Mouse (Mus musculus): ENCODE measurements around the gene Crhr1.
A peak's percentile ranks its signal among the peaks of the same experiment; 100 is the strongest.

Gene Crhr1

GRCm38 (mm10) chr11:104144930-104145329 is 12.3 kb downstream of the Crhr1 start:
- DNase-seq, result no peak

- DNase-seq, result no peak
These were observed 16.1 kb downstream of the Crhr1 start for GRCm38 (mm10) chr11:104148787-104149186.

GRCm38 (mm10) chr11:104150911-104151310 is 18.3 kb downstream of the Crhr1 start:
- DNase-seq, result no peak

- no peak for DNase-seq
These were observed 21.7 kb downstream of the Crhr1 start for GRCm38 (mm10) chr11:104154332-104154731.

- DNase-seq, result no peak
These were observed 22.4 kb downstream of the Crhr1 start for GRCm38 (mm10) chr11:104154820-104155635.

GRCm38 (mm10) chr11:104155899-104156298 is 23.2 kb downstream of the Crhr1 start:
- no peak for DNase-seq

- DNase-seq, result no peak
These were observed 23.7 kb downstream of the Crhr1 start for GRCm38 (mm10) chr11:104156391-104156790.

- DNase-seq, result peak; percentile 54
These were observed 25.1 kb downstream of the Crhr1 start for GRCm38 (mm10) chr11:104157603-104158259.

- DNase-seq, result no peak
These were observed 25.7 kb downstream of the Crhr1 start for GRCm38 (mm10) chr11:104158260-104158907.

- no peak for DNase-seq
These were observed 27.2 kb downstream of the Crhr1 start for GRCm38 (mm10) chr11:104159769-104160272.

- no peak for DNase-seq
These were observed 28.5 kb downstream of the Crhr1 start for GRCm38 (mm10) chr11:104161153-104161552.

- no peak for DNase-seq
These were observed 31.6 kb downstream of the Crhr1 start for GRCm38 (mm10) chr11:104164257-104164656.

GRCm38 (mm10) chr11:104171281-104171781 is 38.7 kb downstream of the Crhr1 start:
- peak; percentile 63 for DNase-seq

- DNase-seq, result no peak
These were observed 46.2 kb downstream of the Crhr1 start for GRCm38 (mm10) chr11:104178893-104179292.

GRCm38 (mm10) chr11:104179804-104180203 is 47.1 kb downstream of the Crhr1 start:
- no peak for DNase-seq

GRCm38 (mm10) chr11:104182141-104182540 is 49.5 kb downstream of the Crhr1 start:
- no peak for DNase-seq

GRCm38 (mm10) chr11:104186135-104186836 is 53.6 kb downstream of the Crhr1 start, which contains the start of gene Sppl2c:
Gene Sppl2c, plus strand, starts transcription at chr11:104186327.
- DNase-seq, result no peak

GRCm38 (mm10) chr11:104186837-104187150 is 54.1 kb downstream of the Crhr1 start:
- DNase-seq, result no peak

GRCm38 (mm10) chr11:104187766-104188165 is 55.1 kb downstream of the Crhr1 start:
- no peak for DNase-seq

GRCm38 (mm10) chr11:104190008-104190407 is 57.4 kb downstream of the Crhr1 start:
- DNase-seq, result no peak

- DNase-seq, result no peak
These were observed 62.7 kb downstream of the Crhr1 start for GRCm38 (mm10) chr11:104195382-104195781.

GRCm38 (mm10) chr11:104195791-104196190 is 63.1 kb downstream of the Crhr1 start:
- peak; percentile 85 for DNase-seq

- DNase-seq, result peak; percentile 55
These were observed 65.2 kb downstream of the Crhr1 start for GRCm38 (mm10) chr11:104197861-104198260.
